Mouse (Mus musculus): ENCODE measurements around the gene Jag2.

The Jag2 gene

DNA sequence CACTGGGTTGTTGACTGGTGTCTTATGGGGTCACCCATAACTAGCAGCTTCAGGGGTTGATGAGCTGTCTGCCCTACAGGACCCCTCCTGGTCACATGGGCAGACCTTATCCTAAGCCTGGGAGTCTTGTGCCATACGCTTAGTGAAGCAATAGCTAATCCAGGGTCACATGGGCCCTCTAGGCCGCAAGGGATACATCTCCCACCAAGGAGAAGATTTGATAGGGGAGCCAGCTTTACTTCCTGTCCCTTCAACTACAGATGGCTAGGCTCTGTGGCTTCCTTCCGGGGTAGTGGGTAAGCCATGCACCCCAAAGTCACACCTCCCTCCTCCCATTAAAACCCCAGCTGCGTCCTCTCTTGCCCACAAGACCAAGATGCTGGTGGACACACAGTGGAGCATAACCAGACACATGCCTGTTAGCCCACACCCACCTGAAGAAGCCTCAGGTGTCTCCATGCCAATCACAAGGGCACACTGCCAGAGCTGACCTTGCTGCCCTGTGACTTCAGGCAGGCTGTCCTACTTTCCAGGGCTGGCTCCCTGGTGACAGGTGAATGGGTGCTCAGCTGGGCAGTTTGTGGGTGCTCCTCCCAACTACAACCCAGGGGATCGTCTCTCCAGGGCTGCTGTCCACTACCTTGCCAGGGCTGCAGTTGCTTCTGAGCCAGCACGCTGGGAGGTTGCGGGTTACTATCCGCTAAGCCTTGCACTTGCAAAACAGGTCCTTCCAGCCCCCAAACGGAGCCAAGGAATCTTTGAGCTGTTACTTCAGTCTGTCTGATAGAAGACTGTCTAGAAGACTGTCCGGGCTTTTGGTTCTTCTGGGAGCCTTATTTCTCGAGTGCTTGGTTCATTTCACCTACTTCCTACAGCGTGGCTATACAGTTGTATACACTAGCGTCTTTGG is 61.1 kb downstream of the Jag2 start, which contains the start of gene Gpr132:
TSS of gene Gpr132 (minus strand) at position 51 of the 910 bp plus-strand sequence.
- no peak for DNase-seq (ENCODE audit: low read depth, low spot score)

DNA sequence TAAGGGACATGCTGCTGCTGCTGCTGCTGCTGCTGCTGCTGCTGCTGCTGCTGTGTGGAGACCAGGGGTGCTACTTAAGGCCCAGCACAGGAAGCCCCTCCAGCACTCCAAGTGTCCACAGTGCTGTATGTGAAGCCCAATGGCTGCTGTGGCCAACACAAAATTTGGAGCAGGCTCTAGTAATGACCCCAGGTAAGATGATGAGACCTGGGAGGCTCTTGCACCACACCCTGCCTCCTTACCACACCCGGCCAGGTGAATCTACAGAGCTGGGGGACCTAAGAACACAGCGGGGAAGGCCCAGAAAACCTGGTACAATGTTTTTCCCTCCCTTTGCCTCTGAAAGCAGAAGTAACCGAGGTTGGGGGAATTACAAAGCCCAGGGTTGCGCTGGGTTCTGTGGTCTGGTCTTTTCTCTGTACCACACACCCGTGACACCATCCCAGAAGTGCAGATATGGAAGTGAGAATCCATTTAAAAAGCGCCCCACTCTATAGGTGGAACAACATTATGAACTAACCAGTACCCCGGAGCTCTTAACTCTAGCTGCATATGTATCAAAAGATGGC is 62.4 kb downstream of the Jag2 start:
- DNase-seq (ENCODE audit: low read depth, low spot score), result no peak

DNA sequence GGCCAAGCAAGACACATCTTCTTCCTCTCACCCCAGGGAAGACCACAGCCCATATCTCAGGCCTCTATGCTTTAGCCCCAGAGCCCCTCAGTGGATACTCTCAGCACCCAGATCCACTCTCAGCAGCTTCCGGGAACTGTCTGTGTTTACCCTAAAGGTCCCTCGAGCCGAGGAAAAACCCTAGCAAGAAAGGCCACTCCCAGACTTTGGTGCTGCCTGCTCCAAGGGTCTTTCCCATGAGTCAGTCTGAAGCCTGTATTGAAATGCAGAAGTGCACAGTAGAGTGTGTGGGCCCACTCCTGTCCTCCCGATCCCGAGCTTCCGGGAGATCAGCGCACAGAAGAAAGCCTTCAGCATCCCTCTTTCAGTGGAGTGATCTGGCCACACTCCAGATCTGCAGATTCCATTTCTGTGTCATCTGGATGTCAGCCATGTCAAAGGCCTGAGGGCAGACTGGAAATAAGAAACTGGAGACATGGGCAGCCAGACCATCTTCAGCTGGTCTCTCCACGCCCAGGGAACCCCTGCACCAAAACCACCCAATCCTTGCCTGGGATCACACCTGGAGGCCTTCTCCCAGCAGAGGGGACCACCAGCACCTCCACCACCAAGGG is 63.0 kb downstream of the Jag2 start:
- no peak for DNase-seq (ENCODE audit: low read depth, low spot score)

DNA sequence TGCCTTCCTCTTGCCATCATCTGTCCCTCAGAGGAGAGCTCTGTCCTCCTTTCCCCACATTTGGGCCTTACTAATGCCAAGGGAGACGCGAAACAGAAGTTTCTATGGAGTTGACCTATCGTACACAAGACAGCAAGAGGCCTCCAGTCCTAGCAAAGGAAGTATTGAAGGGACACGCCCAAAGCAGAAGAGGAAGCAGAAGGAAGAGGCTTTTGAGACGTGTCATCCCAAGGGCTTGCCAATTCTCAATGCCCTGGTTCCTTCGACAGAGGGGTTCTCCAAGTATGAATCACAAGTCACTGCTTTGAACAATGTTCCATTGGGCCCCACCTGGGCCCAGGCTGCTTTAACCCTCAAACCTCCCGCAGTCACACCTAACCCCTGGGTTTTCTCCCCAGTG is 64.8 kb downstream of the Jag2 start:
- DNase-seq (ENCODE audit: low read depth, low spot score), result no peak

DNA sequence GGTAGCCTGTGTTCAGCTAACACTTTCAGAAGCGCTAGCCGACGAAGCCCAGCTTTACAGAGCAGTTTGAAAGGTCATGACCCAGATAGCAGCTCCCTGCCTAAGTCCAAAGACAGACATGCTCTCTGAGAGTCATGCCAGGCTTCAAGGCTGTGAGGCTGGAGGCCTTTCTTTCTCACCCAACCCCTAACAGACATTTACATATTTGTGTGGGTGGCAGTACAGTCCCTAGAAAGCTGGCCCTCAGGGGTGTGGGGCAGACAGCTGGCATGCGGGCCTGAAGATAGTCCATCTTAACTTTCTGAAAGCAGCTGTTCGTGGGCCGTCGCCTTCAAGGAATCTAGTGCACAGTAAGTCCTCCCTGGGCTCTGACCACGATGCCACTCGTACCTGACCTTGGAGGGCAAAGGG is 67.7 kb downstream of the Jag2 start:
- DNase-seq (ENCODE audit: low read depth, low spot score), result no peak

DNA sequence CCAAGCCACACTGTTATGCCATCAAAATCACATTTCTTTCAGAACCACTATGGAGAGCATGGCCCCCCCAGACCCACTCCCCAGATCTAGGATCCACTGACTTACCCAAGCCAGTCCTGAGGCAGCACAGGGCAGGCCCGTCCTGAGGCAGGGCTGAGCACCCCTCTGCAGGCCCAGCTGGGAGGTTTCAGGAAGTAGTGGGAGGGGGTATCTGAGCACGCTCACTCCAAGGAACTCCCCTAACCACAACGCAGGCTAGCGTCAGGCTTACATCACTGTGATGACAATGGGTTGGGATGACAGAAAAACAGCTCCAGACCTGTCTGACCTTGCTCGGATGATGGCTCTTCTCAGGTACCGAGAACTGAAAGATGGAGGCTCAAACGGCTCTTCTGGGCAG is 68.8 kb downstream of the Jag2 start:
- DNase-seq (ENCODE audit: low read depth, low spot score), result no peak

DNA sequence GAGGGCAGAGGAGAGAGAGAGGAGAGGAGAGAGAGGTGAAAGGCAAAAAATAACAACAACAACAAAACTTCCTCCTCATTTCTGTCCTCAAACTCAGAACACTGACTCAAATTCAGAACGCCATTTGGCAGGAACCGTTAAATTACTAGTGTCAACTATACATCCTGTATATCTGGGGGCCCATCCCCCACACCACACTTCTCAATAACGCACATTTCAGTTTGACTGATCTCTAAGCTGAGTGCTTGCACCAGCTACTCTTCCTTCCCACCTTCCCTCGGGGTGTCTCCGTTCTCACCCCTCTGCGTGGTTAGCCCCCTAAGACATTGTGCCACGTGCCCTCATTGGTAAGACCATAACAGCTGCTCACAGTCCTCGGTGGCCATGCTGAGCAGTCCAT is 69.6 kb downstream of the Jag2 start:
- no peak for DNase-seq (ENCODE audit: low read depth, low spot score)

DNA sequence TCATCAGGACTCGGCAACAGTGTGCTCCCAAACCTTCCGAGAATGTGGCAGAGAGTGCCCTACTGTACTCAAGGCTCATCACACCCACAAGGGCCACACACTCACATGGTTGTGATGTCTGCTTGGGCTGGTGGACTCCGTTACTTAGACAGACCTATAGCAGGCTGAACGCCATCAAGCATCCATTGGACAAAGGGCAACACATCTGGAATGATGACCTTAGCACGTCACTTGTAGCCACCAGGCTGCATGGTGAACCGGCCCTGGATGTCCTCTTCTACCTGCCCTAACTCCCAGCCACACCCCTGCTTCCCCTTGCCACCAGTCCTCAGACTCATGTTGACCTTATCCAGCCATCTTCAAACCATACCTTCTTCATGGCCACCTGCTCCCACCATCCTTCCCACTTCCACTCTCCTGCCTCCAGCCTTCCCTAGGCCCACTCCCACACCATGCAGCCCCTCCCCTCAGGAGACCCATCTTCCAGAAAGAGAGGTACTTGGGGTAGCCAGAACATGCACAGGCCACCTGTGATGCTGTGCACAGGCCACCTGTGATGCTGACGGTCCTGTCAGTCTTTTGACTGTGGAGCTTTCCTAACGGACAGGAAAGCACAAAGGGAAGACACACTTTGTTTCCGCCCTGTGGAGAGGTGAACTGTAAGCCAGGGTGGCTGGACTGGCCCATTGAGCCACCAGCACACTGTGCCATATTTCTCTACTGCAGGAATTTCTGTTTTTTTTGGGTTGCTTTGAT is 70.8 kb downstream of the Jag2 start:
- DNase-seq (ENCODE audit: low read depth, low spot score), result no peak

Measured in retina, adult 2 months (tissue).